Mouse (Mus musculus) left cerebral cortex, adult 8-10 months (tissue): Measurements from ENCODE around the gene Zfp775. TPM values are rescaled to one million over a fixed set of nuclear protein-coding genes. Genes with fewer than 3 reads are reported as not detected.

Experiments
- DNase-seq, 2 experiments: peaks; one replicate each; pipeline ENCODE4 v3.0.0; 2022; ENCODE audit warnings: low spot score in 2 of 2
- total RNA-seq, 4 experiments: library from RNA; stranded (reverse); gene quantifications; 2 replicates each; pipeline ENCODE4 v1.2.4; 2022

Zfp775 gene
- total RNA-seq, 4 experiments from 2014 or later: 7.7 to 9.5 (median 7.8) TPM

GRCm38 (mm10) chr6:48628377-48628776 lies 26.5 kb downstream of the Zfp775 start:
- no peak for DNase-seq

GRCm38 (mm10) chr6:48628808-48629660 lies 27.2 kb downstream of the Zfp775 start:
- DNase-seq: peak; percentile 43 to 58

DNA sequence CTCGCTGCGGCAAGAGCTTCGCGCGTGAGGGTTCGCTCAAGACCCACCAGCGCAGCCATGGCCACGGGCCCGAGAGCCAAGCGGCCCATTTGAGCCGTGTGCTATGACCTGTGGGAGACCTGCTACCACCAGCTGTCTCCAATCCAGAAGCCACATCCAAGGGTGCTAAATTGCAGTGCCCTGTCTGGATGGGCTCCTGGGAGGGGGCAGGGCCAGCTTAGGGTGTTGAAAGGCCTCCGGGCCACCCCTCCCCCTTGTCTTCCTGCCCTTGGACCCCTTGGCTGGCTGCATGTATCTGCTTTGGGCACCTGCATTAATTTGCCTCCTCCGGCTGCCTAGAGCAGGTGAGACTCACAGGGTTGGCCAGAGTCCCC lies 27.8 kb downstream of the Zfp775 start:
- peak in 1 of 2 experiments; percentile 29 for DNase-seq

DNA sequence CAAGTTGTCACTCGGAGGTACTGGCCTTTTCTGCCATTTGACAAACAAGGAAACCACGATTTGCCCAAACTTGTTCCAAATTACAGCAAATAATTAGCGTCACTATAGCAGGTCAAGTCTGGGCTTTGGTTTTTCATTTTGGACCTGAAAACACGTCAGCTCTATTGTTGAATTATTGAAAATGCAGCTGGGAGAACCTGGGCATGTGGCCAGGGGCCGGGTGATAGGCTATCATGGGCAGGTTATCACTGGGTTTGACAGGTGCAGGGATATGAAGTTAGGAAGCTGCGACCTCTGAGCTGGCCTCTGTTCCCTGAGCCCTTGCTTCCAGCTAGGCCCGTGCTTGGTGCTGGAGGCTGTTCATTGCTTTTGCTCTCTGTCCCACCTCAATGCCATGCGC lies 29.0 kb downstream of the Zfp775 start:
- DNase-seq: no peak

GRCm38 (mm10) chr6:48635105-48635504 lies 33.2 kb downstream of the Zfp775 start:
- DNase-seq: no peak

DNA sequence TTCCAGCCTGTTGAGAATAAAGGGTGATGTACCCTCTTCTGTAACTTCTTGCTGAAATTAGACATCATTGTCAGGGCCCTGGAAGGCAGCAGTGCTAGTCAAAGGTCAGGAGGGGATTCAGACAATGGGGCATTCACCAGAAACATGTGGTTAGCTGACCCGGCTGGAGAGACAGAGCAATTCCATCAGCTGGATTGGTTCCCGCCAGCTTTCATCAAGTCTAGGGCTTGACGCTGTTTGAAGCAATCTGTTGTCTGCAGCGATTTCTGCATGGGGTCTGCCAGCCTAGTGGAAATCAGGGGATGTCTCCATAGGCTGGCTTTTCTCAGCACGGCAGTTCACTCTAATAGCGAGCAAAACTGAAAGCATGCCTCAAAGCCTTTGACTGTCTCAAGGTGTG lies 34.7 kb downstream of the Zfp775 start:
- DNase-seq: no peak

- no peak for DNase-seq
These were observed 36.1 kb downstream of the Zfp775 start for GRCm38 (mm10) chr6:48637811-48638500.

DNA sequence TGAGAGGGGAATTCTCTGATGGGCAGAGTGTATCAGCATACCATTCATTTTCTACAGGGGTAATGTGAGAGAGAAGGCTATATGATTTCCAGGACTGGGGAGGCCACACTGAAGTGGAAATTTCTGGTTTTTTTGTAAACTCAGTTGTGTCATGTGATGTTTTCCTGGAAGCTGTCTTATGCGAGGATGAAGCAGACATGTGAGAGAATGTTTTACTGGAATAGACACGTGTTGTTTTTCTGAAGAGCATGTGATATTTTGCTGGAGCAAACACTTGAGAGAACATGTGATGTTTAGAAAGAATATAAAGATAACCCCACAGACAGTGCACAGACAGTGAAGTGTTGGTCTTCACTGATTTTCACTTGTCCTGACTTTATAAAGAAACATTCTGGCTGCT lies 36.7 kb downstream of the Zfp775 start:
- no peak for DNase-seq

DNA sequence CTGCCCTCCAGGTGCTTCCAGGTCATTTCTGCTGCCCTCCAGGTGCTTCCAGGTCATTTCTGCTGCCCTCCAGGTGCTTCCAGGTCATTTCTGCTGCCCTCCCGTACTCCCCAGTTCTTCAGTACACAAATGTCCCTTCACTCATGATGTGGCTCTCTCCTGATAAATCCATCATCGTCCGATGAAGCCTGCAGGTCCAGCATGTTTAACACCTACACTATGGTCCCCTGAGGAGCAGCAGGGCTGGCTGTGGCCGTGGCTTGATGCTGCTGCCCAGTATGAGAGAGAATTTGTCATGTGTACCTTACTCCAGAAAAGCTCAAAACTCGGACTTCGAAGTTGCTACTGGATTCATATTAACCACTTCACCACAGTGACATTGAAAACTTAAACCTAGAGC lies 39.5 kb downstream of the Zfp775 start:
- no peak for DNase-seq

DNA sequence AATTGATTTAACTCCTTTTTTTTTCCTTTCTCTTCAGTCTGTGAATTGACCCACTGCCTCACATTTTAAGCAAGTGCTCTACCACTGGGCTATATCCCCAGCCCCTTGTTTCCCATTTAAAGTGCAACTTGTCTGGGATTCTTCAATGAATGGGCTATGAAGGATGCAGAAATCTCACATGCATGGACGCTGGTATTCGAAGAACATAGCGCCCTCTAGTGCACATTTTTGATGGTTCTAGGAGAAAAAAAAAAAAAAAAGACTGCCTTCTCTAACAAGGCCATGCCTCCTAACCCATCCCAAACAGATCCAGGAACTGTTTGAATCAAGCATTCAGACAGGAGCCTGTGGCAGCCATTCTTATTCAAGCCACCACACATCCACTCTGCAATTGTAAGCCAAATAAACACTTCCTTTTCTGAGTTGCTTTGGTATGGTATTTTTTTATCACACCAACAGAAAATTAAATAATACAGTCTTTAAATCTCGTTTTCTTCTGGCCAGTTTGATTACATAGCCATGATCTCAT lies 41.0 kb downstream of the Zfp775 start:
- DNase-seq: no peak

GRCm38 (mm10) chr6:48645660-48646308 lies 43.9 kb downstream of the Zfp775 start:
- peak in 1 of 2 experiments; percentile 36 for DNase-seq

- DNase-seq: no peak
These were observed 44.4 kb downstream of the Zfp775 start for GRCm38 (mm10) chr6:48646309-48646690.

GRCm38 (mm10) chr6:48646995-48647394 lies 45.1 kb downstream of the Zfp775 start, which contains the start of gene Gimap8:
Gene Gimap8, plus strand, starts transcription at chr6:48647234.
- DNase-seq: no peak

DNA sequence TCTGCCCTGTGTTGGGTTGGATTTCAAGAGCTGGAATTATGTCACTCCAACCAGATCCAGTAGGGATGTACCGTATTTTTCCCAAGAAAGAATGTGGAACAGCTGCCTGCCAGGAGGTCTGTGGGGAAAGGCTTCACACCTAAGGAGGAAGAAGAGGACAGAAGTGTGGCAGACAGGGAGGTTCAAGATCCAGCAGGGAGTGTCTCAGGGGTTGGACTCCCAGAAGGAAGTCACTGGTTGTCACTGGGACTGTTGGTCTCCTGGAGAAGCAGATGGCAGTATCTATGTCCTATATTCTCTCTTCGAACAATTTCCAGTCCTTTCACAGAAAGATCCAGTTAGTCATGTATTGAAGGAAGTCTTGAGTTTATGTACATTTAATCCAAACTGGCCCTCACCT lies 45.7 kb downstream of the Zfp775 start:
- no peak for DNase-seq

DNA sequence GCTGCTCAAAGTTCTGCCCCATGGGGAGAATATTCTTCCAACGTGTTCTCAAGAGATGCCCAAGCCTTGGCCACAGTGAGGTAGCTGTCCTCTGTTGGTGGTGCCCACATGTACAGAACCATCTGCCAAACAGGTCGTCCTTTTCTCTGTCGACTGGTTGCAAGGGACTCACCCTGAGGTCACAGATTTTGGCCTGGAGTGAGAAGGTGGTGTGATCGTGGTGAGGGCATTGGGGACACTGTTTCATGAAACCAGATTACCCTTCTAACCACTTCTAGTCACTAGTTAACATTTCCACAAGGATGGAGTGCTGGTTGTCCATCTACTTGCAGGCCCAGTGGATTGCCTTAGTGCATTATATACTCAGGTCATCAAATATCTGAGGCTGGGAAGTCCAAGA lies 46.9 kb downstream of the Zfp775 start:
- DNase-seq: no peak

GRCm38 (mm10) chr6:48650041-48650440 lies 48.2 kb downstream of the Zfp775 start:
- no peak for DNase-seq

DNA sequence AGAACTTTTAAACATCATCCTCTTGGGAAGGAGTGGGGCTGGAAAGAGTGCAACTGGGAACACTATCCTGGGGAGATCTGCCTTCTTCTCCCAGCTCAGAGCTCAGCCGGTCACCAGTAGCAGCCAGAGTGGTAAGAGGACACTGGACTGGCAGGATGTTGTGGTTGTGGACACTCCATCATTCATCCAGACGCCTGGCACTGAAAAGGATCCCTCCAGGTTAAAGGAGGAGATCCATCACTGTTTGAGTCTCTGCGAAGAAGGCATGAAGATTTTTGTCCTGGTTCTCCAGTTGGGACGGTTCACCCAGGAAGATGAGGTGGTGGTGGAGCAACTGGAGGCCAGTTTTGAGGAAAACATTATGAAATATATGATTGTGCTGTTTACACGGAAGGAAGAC lies 56.9 kb downstream of the Zfp775 start:
- DNase-seq: no peak

DNA sequence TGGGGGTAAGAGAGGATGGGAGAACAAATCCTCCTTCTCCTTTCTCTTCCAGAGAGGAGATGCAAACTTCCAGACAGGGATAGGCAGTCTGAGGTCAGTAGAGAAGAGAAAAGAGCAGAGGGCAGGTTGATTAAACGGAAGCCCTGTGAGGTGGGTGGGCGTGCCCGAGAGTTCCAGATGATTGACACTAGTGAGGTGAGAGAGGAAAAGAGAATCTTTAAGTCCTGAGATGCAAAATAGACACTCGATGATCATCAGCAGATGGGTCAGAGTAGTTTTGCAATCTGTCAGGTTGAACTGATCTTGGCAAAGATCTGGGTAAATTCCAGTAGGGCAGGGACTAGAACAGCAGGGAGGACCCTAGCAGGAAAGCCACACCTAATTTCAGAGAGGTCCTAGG lies 62.9 kb downstream of the Zfp775 start:
- no peak for DNase-seq

DNA sequence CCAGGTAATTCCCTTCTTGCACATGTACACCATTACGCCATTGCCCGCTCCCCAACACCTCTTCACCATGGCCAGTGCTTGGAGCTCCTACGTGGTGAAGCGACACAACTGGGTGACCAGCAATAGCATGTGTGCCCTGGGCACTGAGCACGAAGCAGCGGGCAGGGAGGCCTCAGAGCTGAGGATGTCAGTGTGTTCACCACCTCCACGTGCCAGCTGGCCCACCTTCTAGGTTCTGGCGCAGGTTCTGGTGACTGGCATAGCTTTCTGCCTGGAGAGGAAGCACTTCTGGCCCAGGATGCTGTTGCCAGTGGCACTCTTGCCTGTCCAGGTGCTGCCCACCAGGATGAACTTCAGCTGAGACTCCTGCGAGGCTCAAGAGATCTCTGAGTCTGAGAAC lies 63.6 kb downstream of the Zfp775 start:
- DNase-seq: no peak

GRCm38 (mm10) chr6:48666159-48666586 lies 64.3 kb downstream of the Zfp775 start:
- no peak for DNase-seq

GRCm38 (mm10) chr6:48668022-48668421 lies 66.2 kb downstream of the Zfp775 start:
- DNase-seq: no peak

GRCm38 (mm10) chr6:48669446-48669969 lies 67.6 kb downstream of the Zfp775 start:
- no peak for DNase-seq
